Mouse (Mus musculus) liver, embryonic 14.5 days (tissue): ENCODE data around the gene Vill.

Source experiments
- CTCF ChIP-seq: IDR thresholded peaks from 2 replicates; pipeline ENCODE4 v1.5.1; 2016; ENCODE audit warnings: antibody characterized with exemption, low read depth, control low read depth
- EP300 ChIP-seq: IDR thresholded peaks from 2 replicates; pipeline ENCODE4 v1.6.1; 2016; ENCODE audit warnings: antibody characterized with exemption, low read depth

- TF ChIP-seq EP300 (no peak), CTCF (no peak)
These were observed 21.5 kb upstream of the Vill start for GRCm38 (mm10) chr9:119031038-119031437.
